Mouse (Mus musculus) hematopoietic stem cell, adult 5-6 weeks (primary cell): Measurements from ENCODE around the gene Fzr1. TPM values are rescaled to one million over a fixed set of nuclear protein-coding genes. Genes with fewer than 3 reads are reported as not detected.
A peak's percentile ranks its signal among the peaks of the same experiment; 100 is the strongest.

ENCODE experiments used
- ATAC-seq, 2 experiments: fragments of 125-278 bp in 1 of 2; replicated peaks in 1 of 2; 2 replicates each; pipeline ENCODE4 v1.8.0; 2016 to 2017; ENCODE audit warnings: inconsistent platforms in 2 of 2, mild to moderate bottlenecking in 2 of 2, moderate number of reproducible peaks in 2 of 2, low read depth in 1 of 2, moderate TSS enrichment in 1 of 2; ENCODE audit not compliant: low FRiP score in 2 of 2, poor library complexity in 2 of 2, severe bottlenecking in 2 of 2, insufficient read depth in 1 of 2, low TSS enrichment in 1 of 2
- total RNA-seq: library from RNA; stranded (forward); fragments of 172-1452, 232-1000 nt; gene quantifications from 2 replicates; pipeline ENCODE4 v1.2.3, GENCODE M21; 2017

The Fzr1 gene
- total RNA-seq, 1 experiment from 2014 or later, result 11.6 TPM

DNA sequence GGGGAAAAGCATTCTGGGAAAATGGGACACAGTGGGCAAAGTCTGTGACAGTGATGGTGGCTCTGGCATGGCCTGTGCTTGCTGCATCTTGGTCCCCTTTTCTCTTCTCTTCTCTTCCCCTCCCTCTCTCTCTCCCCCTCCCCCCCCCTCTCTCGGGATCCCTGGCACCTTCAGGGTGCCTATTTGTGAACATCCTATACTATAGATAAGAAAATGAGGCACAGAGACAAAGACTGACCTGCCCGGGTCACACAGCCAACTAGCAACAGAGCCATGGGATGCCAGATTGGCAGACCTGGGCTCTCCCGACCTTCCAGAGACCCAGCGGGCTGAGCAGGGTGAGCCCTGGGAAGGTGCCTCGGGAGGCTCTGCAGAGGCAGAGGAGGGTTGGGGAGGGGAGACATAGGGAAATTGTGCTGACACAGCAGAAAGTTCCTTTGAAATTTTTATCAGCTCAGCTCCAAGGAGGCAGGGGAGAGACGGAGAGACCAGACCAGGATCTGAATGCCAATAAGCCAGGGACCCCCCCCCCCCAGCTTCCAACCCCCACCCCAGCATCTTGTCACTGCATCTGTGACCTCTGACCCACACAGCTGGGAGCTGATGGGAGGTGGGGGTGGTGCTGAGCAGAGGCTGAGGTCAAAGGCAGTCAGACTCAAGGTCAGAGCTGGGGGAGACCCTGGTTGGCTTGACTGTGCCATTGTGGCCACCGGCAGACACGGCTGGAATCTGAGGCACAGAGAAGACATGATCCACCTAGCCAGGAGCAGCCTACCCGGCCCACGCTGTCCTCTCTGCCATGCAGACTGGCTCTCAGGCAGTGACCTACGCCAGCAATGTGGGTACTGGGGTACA is 40.1 kb upstream of the Fzr1 start:
- no peak for ATAC-seq

DNA sequence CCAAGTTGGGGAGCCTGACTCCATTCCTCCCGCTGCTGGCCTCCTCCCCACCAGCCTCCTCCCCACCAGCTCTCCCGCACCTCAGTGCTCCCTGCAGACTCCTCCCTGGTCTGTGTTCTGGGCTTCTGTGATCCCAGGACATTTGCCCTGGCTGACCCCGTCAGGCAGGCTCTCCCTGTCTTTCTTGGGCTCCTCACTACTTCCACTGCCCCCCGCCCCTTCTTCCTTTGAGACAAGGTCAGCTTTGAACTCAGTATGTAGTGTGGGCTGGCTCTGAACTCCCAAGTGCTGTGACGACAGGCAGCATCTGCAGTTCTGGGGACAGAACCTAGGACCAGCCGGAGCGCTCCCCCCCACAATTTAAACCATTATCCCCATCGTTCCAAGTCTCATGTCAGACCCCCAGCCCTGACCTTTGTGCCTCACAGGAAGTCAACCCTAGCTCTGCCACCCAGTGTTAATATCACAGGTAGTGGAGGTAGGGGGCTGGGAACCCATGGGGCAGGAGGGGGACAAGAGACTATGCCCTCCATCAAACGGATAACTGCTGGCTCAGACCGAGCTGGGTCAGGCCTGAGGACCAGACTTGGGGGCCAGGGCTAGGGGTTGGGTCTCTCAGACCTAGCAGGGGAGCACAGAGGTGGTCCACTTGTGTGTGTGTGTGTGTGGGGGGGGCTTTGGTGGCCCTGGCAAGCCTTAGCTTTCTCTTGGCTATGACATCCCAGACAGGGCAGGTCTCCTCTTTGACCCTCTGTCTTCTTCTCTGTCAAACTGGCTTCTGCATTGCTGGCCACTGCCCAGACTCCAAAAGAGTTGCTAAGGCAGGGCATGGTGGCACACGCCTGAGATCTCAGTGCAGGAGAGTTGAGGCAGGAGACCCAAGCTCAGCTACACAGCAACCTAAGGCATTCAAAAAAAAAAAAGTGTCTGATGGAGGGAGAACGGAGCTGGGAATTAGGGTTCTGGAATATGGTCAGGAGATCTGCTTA is 39.2 kb upstream of the Fzr1 start:
- no peak for ATAC-seq

DNA sequence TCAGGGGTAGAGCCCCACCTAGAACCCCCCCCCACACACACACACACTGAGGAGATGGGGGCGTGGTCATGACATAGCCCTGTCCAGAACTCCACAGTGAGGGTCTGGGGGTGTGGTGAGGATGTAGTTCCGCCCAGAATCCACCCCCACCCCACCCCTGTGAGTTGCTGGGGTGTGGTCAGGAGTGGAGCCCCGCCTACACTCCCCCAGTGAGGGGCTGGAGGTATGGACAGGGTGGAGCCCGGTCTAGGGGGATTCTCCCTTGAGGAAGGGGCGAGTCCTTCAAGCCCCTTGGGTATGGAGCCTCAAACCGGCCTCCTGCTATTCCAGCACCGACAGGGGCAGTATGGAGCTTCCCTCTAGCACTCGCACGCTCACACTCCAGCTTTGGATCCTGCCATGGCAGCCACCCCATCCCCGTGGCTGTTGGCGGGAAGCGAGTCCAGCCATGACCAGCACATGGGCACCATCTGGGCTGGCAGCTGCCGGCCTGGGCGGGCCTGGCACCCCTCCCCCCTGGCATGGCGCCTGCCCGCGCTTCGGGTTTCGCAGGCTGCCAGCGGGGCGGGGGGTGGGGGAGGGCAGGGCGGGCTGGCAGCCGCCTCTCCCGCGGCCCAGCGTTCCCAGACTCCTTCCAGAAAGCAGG is 38.4 kb upstream of the Fzr1 start:
- peak; percentile 28 to 47 for ATAC-seq

DNA sequence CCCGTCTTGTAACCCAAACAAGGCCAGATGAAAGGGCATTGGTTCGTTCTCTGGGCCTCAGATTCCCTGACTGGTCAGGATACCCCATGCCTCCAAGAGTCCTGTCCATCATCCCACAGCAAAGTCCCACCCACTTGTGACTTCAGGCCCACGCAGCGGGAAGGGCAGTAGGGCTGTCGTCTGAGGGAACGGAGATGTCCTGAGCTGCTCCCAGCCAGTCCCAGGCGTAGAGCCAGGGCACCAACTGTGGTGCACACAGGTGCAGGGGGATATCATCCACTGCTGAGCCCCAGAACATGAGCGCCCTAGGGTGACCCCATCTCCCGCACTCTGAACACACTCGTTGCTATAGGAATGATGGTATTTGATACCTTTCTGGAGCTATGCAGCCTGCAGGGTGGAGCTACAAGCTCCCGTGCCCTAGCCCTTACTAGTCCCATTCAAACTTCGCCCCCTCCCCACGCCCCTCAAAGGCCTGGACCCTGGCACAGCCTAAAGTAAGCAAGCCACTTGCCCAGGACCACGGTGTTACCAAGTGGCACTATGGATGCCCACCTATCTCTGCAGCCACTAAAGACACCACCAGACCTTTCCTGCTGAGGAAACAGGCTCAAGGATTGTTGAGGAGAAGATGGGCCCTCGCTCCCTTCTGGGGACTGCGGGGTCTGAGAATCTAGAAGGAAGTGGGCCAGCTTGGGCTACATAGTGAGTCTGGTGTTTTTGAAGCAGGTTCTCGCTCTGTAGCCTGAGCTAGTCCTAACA is 37.4 kb upstream of the Fzr1 start:
- no peak for ATAC-seq

DNA sequence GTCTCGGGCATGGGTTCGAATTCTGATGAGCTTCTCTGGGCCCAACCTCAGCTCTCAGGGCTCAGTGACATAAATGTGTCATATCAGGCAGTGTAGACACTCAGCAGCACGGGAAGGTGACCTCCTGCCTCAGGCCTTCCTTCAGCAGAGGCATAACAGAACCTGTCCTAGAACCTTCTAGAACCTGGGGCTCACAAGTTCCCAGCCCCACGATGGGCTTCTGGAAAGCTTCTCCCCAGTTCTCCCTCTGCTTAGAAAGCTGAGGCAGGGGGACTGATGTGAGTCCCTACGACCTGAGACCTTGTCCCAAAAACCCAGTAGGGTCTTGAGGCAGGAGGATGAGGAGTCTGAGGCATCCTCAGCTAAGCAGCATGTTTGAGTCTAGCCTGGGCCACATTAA is 36.8 kb upstream of the Fzr1 start:
- ATAC-seq, result no peak

DNA sequence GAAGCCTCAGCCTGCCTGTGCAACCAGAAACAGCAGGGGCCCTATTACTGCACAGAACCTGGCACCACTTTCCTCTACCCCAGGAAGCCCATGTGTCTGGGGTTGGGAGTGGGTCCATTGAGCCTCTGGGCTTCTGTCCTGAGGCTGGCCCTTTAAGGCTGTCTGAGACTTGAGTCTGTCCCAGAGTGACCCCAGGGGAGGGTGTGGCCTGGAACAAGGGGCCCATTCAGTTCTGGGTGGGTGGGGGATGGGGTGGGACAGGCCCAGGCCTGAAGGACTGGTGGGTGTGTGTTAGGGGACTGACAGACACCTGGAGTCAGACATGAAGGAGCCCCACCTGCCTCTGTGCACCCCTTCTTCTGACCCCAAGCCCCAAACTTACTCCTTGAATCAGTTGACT is 36.4 kb upstream of the Fzr1 start:
- ATAC-seq, result no peak

DNA sequence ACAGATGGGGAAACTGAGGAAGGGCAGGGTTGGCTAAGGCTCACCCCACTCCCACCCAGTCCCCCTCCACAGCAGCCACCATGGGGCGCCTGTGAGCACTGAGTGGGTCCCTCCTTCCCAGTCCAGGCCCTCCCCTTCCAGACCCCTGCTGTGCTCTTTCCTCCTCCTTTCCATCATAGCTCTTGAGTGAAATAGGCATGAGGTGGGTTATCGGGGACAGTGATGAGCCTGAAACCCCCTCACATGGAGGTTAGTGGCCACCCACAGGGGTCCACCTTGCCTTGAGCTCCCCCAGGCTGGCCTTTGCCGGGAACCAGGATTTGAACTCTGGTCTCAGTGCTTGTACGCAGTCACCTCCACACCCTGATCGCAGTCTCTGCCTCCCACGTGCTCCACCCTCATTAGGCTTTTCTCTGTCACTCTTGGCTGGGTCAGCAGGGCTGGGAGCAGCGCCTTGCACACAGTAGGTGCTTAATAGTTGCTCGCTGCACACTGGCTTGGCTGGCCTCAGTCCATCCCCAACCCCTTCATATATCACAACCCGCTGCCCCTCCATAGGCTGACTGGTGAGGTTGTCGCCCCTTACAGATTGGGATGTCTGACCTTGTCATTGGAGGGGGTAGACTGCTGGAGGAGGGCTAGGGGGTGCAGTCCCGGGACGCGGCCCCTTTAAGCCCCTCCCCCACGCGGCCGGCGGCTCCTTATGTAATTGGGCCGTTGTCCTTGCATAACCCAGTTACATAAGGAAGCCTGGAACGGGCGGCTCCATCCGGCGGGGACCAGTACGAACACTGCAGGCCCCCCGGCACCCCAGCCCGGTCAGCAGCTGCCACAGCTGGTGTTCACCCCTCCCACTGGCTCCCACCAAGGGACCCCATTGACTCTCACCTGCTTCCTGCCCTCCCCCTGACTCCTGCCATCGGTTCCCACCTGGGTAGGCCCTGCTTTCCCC is 35.3 kb upstream of the Fzr1 start:
- ATAC-seq, result peak; percentile 63 to 73

DNA sequence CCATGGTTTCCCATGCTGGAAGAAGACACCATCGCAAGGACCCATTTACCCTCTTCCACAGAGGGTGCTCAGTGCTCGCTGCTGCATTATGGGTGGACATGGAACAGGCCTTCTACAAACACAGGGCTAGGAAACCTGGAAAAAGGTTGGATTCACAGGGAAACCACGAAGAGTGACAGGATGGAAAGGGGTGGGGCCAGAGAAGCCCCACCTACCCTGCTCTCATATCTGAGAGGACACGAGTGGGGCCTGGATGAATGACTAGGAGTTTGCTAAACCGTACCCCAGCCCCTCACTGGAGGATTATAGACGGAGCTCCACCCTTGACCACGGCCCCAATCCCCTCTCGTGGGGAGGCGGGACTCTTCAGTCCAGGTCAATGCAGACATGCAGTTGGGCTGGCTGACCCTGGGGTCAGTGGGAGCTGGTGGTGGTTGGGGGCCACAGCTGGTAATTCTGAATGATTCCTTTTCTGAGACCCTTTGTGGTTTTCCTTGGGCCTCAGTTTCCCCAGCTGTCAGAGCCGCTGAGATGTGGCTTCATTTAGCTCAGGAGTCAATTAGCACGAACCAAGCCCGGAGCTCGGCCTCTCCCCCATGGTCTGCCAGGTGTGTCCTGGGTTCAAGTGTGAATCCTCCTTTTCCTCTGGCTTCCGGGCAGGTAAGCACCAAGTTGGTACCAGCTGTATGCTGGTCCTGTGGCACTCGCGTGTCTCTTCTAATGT is 34.4 kb upstream of the Fzr1 start:
- no peak for ATAC-seq

DNA sequence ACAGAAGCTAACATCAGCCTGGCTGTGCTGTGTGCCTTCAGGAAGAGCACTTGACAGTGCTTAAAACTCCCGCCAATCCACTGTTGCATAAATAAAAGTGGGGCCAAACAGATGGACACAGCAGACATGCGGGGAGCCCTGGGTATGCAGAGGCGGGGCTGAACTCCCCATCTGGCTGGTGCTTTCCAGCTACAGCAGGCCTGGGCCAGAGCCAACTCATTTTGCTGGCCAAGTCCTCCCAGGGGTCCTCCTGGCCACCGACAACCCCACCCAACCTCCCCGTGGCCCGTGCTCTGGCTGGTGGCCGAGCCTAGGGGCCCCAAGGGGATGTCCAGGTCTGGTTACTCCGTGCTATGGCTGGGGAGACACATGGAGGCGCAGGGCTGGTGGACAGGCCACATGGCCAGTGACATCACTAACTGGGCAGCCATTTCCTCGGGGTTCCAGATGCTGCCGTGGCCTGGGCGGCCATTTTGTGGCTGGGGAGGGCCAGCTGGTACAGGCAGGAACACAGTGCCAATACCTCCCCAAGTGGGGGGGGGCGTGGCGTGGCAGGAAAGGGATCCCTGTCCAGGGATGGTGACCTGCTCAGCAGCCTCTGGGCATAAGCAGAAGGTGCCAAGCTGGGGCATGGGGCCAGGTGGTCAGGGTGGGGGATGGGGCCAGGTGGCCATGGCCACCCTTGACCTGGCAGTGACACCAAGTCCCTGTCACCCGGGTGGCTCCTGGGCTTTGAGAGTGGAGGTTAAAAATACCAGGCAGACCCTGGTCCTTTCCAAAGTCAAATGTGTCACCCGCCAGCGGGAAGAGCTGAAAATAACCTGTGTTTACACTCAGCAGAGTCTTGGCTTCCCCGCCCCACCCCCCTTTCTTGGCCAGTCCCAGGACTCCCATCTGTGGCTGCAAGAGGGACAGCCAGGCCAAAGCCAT is 33.4 kb upstream of the Fzr1 start:
- no peak for ATAC-seq

DNA sequence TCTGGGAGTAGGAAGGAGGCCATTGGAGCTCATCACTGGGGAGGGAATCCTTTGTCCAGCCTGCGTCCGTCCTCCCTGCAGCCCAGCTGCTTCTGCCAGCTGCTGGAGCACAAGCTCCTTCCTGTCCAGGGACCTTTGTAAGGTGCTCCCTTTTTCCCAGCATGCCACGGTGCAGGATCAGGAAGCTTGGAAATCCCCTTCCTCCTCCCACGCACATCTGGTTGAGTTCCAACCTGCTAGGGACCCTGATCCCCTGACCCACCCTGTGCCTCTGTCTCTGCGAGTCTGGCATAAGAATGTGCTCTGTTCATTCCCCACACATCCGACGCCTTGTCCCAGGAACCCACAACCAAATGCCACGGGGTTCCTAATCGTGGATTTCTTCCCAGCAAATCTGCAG is 32.7 kb upstream of the Fzr1 start:
- ATAC-seq, result no peak

DNA sequence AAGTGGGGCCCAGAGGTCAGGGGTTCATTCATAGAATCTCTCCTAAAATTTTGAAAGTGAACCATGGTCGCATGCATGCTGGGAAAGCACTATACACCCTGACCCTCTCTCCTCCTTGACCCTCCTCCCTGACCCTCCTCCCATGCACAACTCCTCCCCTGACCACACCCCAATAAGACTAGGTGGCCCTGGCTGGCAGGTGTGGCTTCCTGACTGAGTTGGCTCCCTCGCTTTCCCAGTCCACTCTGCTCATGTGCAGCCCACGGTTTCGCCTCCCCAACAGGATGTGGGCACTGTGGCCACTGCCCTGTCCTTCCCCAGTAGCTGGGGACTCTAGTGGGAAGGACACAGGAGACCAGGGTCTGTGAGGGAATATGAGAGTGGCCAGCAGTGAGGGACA is 32.0 kb upstream of the Fzr1 start:
- no peak for ATAC-seq

DNA sequence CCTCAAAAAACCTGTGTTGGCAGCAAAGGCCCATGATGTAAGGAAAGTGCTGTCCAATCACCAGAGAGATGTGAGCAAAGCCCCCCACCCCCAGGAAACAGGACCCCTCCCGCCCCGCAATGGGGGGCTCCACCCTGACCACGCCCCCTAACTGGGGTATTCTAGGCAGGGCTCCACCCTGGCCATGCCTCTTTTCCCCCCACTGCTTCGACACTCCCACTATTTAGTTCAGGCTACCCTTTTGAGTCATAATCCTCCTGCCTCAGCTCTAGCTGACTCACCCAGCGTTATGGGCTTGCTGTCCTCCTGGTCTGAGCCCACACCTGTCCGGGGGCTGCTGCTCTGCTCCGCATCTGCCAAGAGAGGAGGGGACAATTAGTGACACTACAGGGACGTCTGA is 31.0 kb upstream of the Fzr1 start:
- ATAC-seq, result no peak

DNA sequence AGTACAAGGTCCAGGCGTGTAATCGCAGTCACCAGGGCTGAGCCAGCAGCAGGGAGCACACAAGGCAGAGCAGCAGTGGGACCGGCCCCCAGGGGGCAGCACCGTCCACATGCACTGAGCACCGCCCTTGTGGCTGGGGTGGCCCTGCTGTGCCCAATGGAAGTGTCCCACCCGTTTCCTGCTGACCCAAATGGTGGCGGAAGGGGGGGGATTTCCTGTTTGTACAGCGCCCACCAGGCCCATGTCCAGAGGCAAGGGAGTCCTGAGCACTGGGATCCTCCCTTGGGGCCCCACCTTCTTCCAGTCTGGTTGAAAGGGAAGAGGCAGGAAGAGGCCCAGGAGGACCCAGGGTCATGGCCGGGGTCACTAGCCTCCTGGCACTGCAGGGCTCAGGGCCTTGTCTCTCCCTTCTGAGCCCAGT is 30.6 kb upstream of the Fzr1 start:
- peak; percentile 40 to 58 for ATAC-seq

DNA sequence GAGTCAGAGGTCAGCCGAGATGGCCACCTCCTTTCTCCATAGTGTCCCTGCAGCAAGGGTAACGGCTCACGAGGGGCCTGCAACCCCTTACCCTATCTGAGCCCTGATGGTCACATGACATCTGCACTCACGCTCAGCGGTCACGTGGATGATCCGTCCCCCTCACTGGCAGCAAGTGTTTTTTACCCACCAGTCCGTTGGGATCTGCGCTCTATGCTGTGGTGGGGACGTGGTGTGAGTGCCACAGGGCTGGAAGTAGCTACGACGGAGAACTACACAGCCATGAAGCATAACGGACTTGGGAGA is 30.1 kb upstream of the Fzr1 start:
- ATAC-seq, result no peak
